Mouse (Mus musculus): ENCODE results near the gene Slc35f3. TPM values are rescaled to one million over a fixed set of nuclear protein-coding genes. Genes with fewer than 3 reads are reported as not detected.
"Not testable (repeated sequence)": the region's sequence is repeated elsewhere in the genome, so short reads cannot be mapped to it uniquely, and the experiment has no call there.

Slc35f3 gene
- total RNA-seq, 1 experiment from 2014 or later = not detected

DNA sequence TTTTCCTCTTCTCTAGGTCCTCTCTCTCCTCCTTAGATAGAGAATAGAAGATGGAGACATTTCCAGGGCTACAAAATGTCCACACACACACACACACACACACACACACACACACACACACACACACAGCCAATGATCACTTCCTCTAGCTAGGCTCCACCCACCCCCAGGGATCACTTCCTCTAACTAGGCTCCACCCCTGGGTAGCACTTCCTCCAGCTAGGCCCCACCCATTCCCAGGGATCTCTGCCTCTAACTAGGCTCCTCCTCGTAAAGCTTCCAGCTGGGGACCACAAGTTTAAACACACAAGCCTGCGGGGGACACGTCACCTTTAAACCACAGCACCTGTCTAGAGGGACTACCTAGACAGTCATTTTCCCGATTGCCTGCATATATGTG is 89.2 kb downstream of the Slc35f3 start:
- ATAC-seq (ENCODE audit: extremely low read depth, insufficient number of reproducible peaks, low FRiP score, poor library complexity, severe bottlenecking) = no peak

- no peak for ATAC-seq (ENCODE audit: extremely low read depth, insufficient number of reproducible peaks, low FRiP score, poor library complexity, severe bottlenecking)
Observed at GRCm38 (mm10) chr8:126391541-126391940, 93.2 kb downstream of the Slc35f3 start.

DNA sequence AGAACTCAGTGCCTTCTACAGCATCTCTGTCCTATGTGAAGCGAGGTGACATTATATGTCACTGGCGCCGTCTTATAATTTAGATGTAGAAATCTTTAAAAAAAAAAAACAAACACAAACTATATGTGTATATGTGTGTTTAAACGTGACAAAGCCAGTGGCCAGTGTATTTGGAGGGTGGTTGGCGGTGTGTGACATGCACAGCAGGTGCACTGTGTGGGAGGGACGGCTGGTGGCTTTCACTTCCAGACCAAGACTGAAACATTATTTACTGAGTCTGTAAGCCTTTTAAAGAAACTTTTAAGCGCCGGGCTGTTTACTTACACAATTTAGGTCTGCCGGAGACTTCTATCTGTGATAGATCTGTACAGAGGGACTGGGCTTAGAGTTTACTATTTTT is 97.0 kb downstream of the Slc35f3 start:
- no peak for ATAC-seq (ENCODE audit: extremely low read depth, insufficient number of reproducible peaks, low FRiP score, poor library complexity, severe bottlenecking)

DNA sequence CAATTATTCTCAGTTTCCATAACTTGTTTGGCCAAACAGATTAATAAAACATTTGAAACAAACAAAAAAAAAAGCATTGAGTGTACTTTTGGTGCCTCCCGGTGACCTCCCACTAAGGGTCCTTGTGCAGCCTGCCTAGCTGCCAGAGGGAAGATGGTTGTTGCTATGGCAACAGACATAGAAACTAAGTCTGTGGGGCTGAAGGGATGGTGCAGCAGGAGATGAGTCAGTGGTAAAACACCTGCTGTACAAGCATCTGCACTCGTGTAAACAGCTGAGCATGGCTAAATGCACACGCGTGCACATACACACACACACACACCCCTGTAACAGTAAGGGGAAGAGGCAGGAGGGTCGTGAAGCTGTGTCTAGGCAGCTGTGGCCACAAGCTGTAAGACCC is 97.6 kb downstream of the Slc35f3 start:
- no peak for ATAC-seq (ENCODE audit: extremely low read depth, insufficient number of reproducible peaks, low FRiP score, poor library complexity, severe bottlenecking)

GRCm38 (mm10) chr8:126398349-126398748 is 100.0 kb downstream of the Slc35f3 start:
- no peak for ATAC-seq (ENCODE audit: extremely low read depth, insufficient number of reproducible peaks, low FRiP score, poor library complexity, severe bottlenecking)

- not testable (repeated sequence) for ATAC-seq (ENCODE audit: extremely low read depth, insufficient number of reproducible peaks, low FRiP score, poor library complexity, severe bottlenecking)
Observed at GRCm38 (mm10) chr8:126404550-126404949, 106.2 kb downstream of the Slc35f3 start.

GRCm38 (mm10) chr8:126405030-126405429 is 106.7 kb downstream of the Slc35f3 start:
- no peak for ATAC-seq (ENCODE audit: extremely low read depth, insufficient number of reproducible peaks, low FRiP score, poor library complexity, severe bottlenecking)

GRCm38 (mm10) chr8:126420834-126421233 is 122.5 kb downstream of the Slc35f3 start:
- no peak for ATAC-seq (ENCODE audit: extremely low read depth, insufficient number of reproducible peaks, low FRiP score, poor library complexity, severe bottlenecking)

GRCm38 (mm10) chr8:126422174-126422919 is 124.0 kb downstream of the Slc35f3 start, which contains the start of gene Coa6:
TSS of gene Coa6 (plus strand) at chr8:126422515.
- peak; percentile 98 for ATAC-seq (ENCODE audit: extremely low read depth, insufficient number of reproducible peaks, low FRiP score, poor library complexity, severe bottlenecking)

- ATAC-seq (ENCODE audit: extremely low read depth, insufficient number of reproducible peaks, low FRiP score, poor library complexity, severe bottlenecking) = no peak
Observed at GRCm38 (mm10) chr8:126422920-126423300, 124.6 kb downstream of the Slc35f3 start.

DNA sequence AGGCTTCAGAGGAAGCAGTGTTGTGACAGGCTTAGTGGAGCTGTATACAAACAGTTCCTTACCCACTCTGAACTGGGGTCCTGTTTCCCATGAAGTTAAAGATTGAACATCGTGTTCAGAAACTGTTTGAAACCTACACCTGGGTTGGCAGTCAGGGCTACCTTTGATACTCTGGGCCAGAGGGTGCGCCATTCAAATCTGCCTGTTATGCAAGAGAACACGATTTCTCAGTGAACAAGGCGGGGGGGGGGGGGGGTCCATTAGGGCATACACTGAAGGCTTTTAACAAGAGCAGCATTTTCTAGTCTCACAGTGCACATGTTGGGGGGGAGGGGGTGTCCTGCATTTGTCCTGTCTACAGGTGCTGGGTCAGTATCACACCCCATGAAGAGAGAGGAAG is 125.8 kb downstream of the Slc35f3 start:
- ATAC-seq (ENCODE audit: extremely low read depth, insufficient number of reproducible peaks, low FRiP score, poor library complexity, severe bottlenecking) = no peak

DNA sequence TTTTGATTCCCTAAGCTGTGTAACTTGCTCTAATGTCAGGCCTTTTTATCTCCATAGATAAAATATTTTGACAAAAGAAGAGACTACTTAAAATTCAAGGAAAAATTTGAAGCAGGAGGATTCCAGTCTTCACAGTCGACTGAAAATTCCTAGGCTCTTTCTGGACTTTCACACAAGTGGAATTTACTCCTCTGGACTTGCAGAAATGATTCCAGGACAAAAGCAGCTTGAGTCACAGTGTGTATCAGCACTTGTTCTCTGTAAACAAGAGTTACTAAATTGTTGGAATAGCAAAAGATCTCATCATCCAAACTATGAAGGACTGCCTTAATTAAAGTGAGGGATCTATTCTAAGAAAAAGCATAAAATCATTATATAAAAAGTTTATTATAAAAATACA is 126.6 kb downstream of the Slc35f3 start:
- no peak for ATAC-seq (ENCODE audit: extremely low read depth, insufficient number of reproducible peaks, low FRiP score, poor library complexity, severe bottlenecking)

DNA sequence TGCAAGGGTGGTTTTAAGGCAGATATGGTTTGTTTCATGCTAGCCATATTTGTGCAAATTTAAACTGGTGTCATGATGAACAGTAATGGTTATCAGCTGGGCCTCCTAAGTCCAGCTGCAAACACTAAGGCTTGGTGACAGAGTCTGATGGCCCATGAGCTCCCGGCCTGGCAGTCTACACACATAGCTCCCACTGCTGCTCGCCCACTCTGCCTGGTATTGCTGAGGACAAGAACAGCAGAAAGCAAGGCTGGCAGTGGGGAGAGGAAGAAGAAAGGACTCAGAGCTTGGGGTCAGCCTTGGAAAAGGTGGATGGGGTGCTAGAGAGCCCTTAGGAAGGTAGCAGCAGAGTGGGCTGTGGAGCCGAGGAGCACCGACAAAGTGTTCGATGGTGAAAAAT is 131.3 kb downstream of the Slc35f3 start:
- ATAC-seq (ENCODE audit: extremely low read depth, insufficient number of reproducible peaks, low FRiP score, poor library complexity, severe bottlenecking) = no peak

- no peak for ATAC-seq (ENCODE audit: extremely low read depth, insufficient number of reproducible peaks, low FRiP score, poor library complexity, severe bottlenecking)
Observed at GRCm38 (mm10) chr8:126433827-126434226, 135.5 kb downstream of the Slc35f3 start.

- ATAC-seq (ENCODE audit: extremely low read depth, insufficient number of reproducible peaks, low FRiP score, poor library complexity, severe bottlenecking) = no peak
Observed at GRCm38 (mm10) chr8:126438937-126439336, 140.6 kb downstream of the Slc35f3 start.

Other genes starting within 250 kb of the Slc35f3 start
- gene Coa6, start 124.0 kb downstream of the Slc35f3 start, total RNA-seq (2017) = 14.1 and 21.9 TPM in 2 replicates
- gene Tarbp1, start 176.5 kb downstream of the Slc35f3 start, total RNA-seq (2017) = 3.1 and 4.2 TPM in 2 replicates

All from neutrophil, adult 5-6 weeks (primary cell).